Mouse (Mus musculus) cortical plate, adult 2 months (tissue): Measurements from ENCODE around the gene Tbc1d1. TPM values are rescaled to one million over a fixed set of nuclear protein-coding genes. Genes with fewer than 3 reads are reported as not detected.

ENCODE experiments used
- H3K27ac ChIP-seq: fragments of 200-500 bp; 2 replicates; pipeline ENCODE4 v1.5.1; 2012; ENCODE audit warnings: low read length, control low read depth, inconsistent platforms; ENCODE audit not compliant: insufficient read depth
- H3K4me1 ChIP-seq: fragments of 200-500 bp; 2 replicates; pipeline ENCODE4 v1.6.1; 2011; ENCODE audit warnings: low read length; ENCODE audit not compliant: control insufficient read depth, insufficient read depth
- H3K4me3 ChIP-seq: fragments of 200-500 bp; 2 replicates; pipeline ENCODE4 v1.5.1; 2011; ENCODE audit warnings: mild to moderate bottlenecking, low read length, control low read depth; ENCODE audit not compliant: insufficient read depth
- CTCF ChIP-seq: fragments of 200-500 bp; IDR thresholded peaks from 2 replicates; pipeline ENCODE4 v1.5.1; 2011; ENCODE audit warnings: mild to moderate bottlenecking, control low read depth, low read length; ENCODE audit not compliant: insufficient read depth; ENCODE audit errors: extremely low read depth
- POLR2A ChIP-seq: fragments of 200-500 bp; IDR thresholded peaks from 2 replicates; pipeline ENCODE4 v1.6.1; 2011; ENCODE audit warnings: mild to moderate bottlenecking, low read length, control low read depth; ENCODE audit not compliant: insufficient read depth; ENCODE audit errors: extremely low read depth
- polyA plus RNA-seq: library from polyadenylated mRNA; depleted of rRNA; stranded (reverse); fragments of >200 nt; gene quantifications from 2 replicates; pipeline ENCODE4 v1.2.3, GENCODE M21; 2012

Tbc1d1 gene
- polyA plus RNA-seq, 1 experiment = 13.8 TPM

- Histone ChIP-seq H3K27ac (peak overlapping the region; percentile 88), H3K4me1 (no peaks in the 10 kb centered on the region), H3K4me3 (no peak overlapping the region)
- TF ChIP-seq POLR2A (no peak), CTCF (no peak)
Observed at GRCm38 (mm10) chr5:64240941-64241682, 85.0 kb downstream of the Tbc1d1 start.

DNA sequence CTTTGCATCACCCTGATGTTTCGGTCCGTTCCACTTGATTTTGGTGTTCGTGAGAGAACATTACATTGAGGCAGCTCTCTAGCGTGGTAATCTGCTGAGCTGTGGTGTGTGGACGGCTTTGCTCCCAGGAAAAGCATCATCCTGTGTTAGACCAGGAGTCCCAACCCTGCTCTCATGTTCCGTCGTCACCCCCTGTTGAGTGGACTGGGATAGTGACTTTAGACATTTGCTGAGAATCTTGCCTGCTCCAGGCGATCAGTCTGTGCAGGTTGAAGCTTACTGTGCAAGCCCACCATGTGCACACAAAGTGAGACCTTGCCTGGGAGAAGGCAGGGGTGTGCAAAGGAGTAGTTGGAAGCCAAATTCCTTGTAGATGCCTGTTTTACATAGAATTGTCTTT lies 85.8 kb downstream of the Tbc1d1 start:
- Histone ChIP-seq H3K4me3 (no peak overlapping the region), H3K27ac (no peak overlapping the region; the same call in 1 of the 2 replicates), H3K4me1 (no peaks in the 10 kb centered on the region)
- TF ChIP-seq POLR2A = no peak
- TF ChIP-seq CTCF = no peak

DNA sequence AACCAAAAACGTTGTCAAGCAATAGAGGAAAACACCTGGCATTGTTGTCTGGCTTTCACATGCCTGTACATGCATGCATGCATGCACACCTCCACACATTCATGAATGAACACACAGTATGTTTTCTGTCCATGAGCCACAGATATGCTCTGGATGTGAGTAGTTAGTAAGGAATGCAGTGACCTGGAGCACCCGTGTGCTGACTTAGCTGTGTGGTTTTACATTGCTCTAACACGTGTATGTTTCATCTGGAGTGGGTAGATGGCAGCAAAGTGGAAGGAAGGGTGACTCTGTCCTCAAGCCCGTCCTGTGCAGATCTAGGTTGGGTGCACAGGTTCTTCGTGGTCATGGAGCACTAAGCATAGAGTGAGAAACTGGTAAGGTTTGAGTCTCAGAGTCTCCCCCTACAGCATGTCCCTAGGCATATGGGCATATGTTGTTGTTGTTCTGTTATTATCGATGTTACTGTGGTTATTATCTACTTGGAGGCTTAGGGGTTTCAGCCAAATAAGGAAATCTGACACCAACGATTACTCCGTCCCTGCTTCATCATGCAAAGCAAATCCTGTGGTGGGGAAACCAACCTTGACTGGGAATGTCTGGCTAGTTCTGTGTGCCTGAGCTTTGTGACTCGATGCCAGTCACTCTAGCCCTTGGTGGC lies 86.8 kb downstream of the Tbc1d1 start:
- TF ChIP-seq POLR2A = no peak
- no peak for TF ChIP-seq CTCF
- Histone ChIP-seq H3K27ac (no peak overlapping the region), H3K4me3 (no peak overlapping the region), H3K4me1 (no peaks in the 10 kb centered on the region)

DNA sequence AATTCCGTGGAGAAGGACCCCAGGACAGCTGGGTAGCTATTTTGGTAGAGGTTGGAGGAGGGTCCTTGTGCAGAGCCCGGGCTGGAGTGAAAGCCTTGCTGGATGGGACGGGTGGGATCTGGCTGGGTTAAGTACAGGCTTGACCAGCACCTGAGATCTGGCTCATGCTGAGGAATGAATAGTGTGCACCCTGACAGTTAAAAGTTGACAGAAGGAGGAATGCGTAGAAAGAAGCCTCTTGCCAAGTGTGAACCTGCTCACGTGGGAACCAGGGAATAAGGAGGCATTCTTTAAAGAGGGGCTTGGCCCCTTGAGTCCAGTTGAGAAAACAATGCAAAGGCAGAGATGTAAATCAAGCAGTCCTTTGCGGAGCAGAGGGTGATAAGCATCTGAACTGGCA lies 87.6 kb downstream of the Tbc1d1 start:
- TF ChIP-seq CTCF (no peak), POLR2A (no peak)
- Histone ChIP-seq H3K27ac (no peak overlapping the region), H3K4me1 (no peaks in the 10 kb centered on the region)

DNA sequence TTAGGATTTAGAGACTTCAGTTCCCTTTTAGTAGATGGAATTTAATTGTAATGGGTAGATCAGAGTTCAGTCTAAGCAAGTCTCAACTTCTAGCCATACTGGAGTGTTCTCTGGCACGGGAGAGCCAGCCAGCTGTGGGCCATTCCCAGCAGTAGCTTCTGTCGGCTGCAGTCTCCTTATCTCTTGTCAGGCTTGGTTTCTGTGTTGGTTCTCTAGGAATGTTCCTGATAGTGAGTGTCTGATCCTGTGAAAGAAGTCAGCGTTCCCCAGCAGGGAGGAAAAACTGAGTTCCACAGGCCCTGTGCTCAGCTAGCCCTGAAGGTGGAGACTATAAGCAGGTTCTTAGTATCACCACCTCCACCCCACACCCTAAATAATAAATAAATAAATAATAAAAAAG lies 88.2 kb downstream of the Tbc1d1 start:
- H3K4me3 ChIP-seq = no peak overlapping the region
- H3K4me1 ChIP-seq = no peaks in the 10 kb centered on the region
- no peak for TF ChIP-seq POLR2A
- no peak for TF ChIP-seq CTCF
- no peak overlapping the region for H3K27ac ChIP-seq

More for the DNA sequence above, 87.6 kb downstream of the Tbc1d1 start:
- no peak overlapping the region for H3K4me3 ChIP-seq

- no peak for TF ChIP-seq CTCF
- no peak for TF ChIP-seq POLR2A
- Histone ChIP-seq H3K27ac (no peak overlapping the region), H3K4me1 (no peaks in the 10 kb centered on the region), H3K4me3 (no peak overlapping the region)
Observed at GRCm38 (mm10) chr5:64244745-64245144, 88.6 kb downstream of the Tbc1d1 start.

- no peak for TF ChIP-seq CTCF
- H3K4me3 ChIP-seq = no peak overlapping the region
- H3K4me1 ChIP-seq = no peaks in the 10 kb centered on the region
- H3K27ac ChIP-seq = no peak overlapping the region
Observed at GRCm38 (mm10) chr5:64251435-64251834, 95.3 kb downstream of the Tbc1d1 start.

- H3K4me1 ChIP-seq = no peaks in the 10 kb centered on the region
- no peak overlapping the region for H3K4me3 ChIP-seq
- no peak for TF ChIP-seq CTCF
- TF ChIP-seq POLR2A = no peak
- H3K27ac ChIP-seq = no peak overlapping the region
Observed at GRCm38 (mm10) chr5:64254278-64254677, 98.2 kb downstream of the Tbc1d1 start.

DNA sequence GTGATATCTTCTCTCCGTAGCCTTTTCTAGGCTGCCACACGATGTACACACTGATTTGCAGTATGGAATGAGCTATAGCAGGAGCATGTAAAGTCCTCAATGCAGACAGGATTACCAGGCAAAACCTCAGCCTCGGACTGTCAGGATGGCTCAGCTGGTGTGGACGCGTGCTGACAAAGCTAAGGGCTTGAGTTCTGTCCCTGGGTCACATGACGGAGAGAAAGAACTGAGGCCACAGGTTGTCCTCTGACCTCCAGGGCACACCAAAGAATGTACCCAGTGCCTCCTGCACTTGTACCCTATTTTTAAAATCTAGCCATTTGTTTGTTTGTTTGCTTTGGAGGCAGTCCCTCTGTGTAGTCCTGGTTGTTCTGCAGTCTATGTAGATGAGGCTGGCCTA lies 98.9 kb downstream of the Tbc1d1 start:
- no peak for TF ChIP-seq POLR2A
- no peak for TF ChIP-seq CTCF
- Histone ChIP-seq H3K4me1 (no peaks in the 10 kb centered on the region), H3K27ac (no peak overlapping the region), H3K4me3 (no peak overlapping the region)

DNA sequence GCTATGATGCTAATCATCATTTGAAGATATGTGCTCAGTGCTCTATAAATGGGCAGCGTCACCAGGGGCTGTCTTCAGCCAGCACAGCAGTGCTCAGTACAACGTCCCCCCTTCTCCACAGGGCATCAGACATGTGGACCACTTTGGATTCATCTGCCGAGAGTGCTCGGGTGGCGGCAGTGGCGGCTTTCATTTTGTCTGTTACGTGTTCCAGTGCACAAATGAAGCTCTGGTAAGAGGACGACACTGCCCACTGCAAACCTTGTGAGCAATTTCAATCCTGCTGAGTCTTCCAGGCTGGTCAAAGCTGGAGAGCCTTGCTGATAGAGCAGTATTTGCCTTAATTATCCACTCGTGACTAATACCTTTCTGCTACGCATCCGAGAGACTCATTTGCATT lies 107.2 kb downstream of the Tbc1d1 start:
- TF ChIP-seq POLR2A = no peak
- TF ChIP-seq CTCF = no peak
- Histone ChIP-seq H3K27ac (no peak overlapping the region), H3K4me3 (no peak overlapping the region), H3K4me1 (no peaks in the 10 kb centered on the region)
